Mouse (Mus musculus) neural tube, embryonic 14.5 days (tissue): ENCODE measurements around the gene Pts. TPM values are rescaled to one million over a fixed set of nuclear protein-coding genes. Genes with fewer than 3 reads are reported as not detected.

Experiments
- ATAC-seq: fragments of 200-750 bp; cut with Nextera tagmentation; 2 replicates; pipeline ENCODE4 v1.8.0; 2017; ENCODE audit warnings: low read depth, mild to moderate bottlenecking, moderate TSS enrichment, moderate library complexity
- H3K27ac ChIP-seq: fragments of 300-500 bp; sonication (generic); 2 replicates; pipeline ENCODE4 v1.5.1; 2014; ENCODE audit warnings: low read depth, mild to moderate bottlenecking, control low read depth, low read length, moderate library complexity, mixed read lengths
- H3K27me3 ChIP-seq: fragments of 300-500 bp; sonication (generic); 2 replicates; pipeline ENCODE4 v1.6.1; 2014; ENCODE audit warnings: low read length; ENCODE audit not compliant: control insufficient read depth, insufficient read depth
- H3K36me3 ChIP-seq: fragments of 300-500 bp; sonication (generic); 2 replicates; pipeline ENCODE4 v1.6.1; 2014; ENCODE audit warnings: low read length, mixed read lengths; ENCODE audit not compliant: control insufficient read depth, insufficient read depth
- H3K4me1 ChIP-seq: fragments of 300-500 bp; sonication (generic); 2 replicates; pipeline ENCODE4 v1.6.1; 2014; ENCODE audit warnings: low read length; ENCODE audit not compliant: control insufficient read depth, insufficient read depth
- H3K4me2 ChIP-seq: fragments of 300-500 bp; sonication (generic); 2 replicates; pipeline ENCODE4 v1.6.1; 2014; ENCODE audit warnings: mild to moderate bottlenecking, low read depth, low read length, control low read depth
- H3K4me3 ChIP-seq: fragments of 300-500 bp; sonication (generic); 2 replicates; pipeline ENCODE4 v1.5.1; 2014; ENCODE audit warnings: low read depth, low read length, control low read depth, mixed read lengths
- H3K9ac ChIP-seq: fragments of 300-500 bp; sonication (generic); replicated peaks from 2 replicates; pipeline ENCODE4 v1.6.1; 2014; ENCODE audit warnings: low read depth, mild to moderate bottlenecking, control low read depth, low read length, mixed read lengths
- H3K9me3 ChIP-seq: fragments of 300-500 bp; sonication (generic); 2 replicates; pipeline ENCODE4 v1.6.1; 2016; ENCODE audit warnings: low read length; ENCODE audit not compliant: control insufficient read depth
- WGBS: fragments of 180-500 bp; shearing (Covaris S2); extraction: QIAGEN DNeasy Blood & Tissue Kit; methylation state at CpG from one replicate; pipeline ENCODE4 v1.1.7; 2014; 5-methylcytosine and 5-hydroxymethylcytosine counted together
- polyA plus RNA-seq: library from polyadenylated mRNA; unstranded; fragments of >200 nt; fragmentation: Nextera tagmentation; extraction: Ambion mirVana; gene quantifications from 2 replicates; pipeline ENCODE4 v1.2.1, GENCODE M21; 2014

The Pts gene
- polyA plus RNA-seq, 1 experiment from 2014 or later = 126 TPM

- Histone ChIP-seq H3K27me3 (no peaks in the 10 kb centered on the region), H3K9ac (no peak overlapping the region), H3K4me2 (no peak overlapping the region), H3K27ac (no peak overlapping the region), H3K9me3 (no peaks in the 10 kb centered on the region), H3K36me3 (no peaks in the 10 kb centered on the region), H3K4me1 (no peaks in the 10 kb centered on the region), H3K4me3 (no peak overlapping the region)
- 86% methylated on average over 7 of the region's 7 CpGs for WGBS
- no peak for ATAC-seq
Observed at GRCm38 (mm10) chr9:50536603-50537135, 8.1 kb upstream of the Pts start.

- no peaks in the 10 kb centered on the region for H3K9me3 ChIP-seq
- WGBS = 84% methylated on average over 5 of the region's 5 CpGs
- no peak overlapping the region for H3K4me2 ChIP-seq
- ATAC-seq = no peak
- H3K36me3 ChIP-seq = no peaks in the 10 kb centered on the region
- no peak overlapping the region for H3K27ac ChIP-seq
- no peak overlapping the region for H3K9ac ChIP-seq
- H3K4me1 ChIP-seq = no peaks in the 10 kb centered on the region
- no peak overlapping the region for H3K4me3 ChIP-seq
- no peaks in the 10 kb centered on the region for H3K27me3 ChIP-seq
Observed at GRCm38 (mm10) chr9:50535930-50536329, 7.4 kb upstream of the Pts start.

DNA sequence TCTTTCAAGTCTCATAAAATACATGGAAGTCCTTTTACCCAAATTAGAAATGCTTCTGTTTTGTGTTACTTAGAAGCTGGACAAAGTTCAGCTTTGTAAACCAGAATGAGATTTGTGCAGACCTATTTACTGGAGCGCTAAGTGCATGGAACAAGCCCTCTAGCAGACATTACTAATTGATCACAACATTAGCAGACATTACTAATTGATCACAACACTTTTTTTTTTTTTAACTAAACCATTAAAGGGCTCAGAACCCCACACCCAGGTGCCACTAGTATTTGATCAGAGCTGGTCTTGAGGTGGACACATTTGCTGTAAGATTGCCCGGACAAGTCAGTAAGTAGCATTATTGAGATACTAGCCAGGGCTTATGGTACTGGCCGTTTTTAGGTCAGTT is 5.3 kb upstream of the Pts start:
- no peak overlapping the region for H3K27ac ChIP-seq
- H3K9me3 ChIP-seq = no peaks in the 10 kb centered on the region
- H3K9ac ChIP-seq = no peak overlapping the region
- H3K4me1 ChIP-seq = no peaks in the 10 kb centered on the region
- 81% methylated on average over 3 of the region's 3 CpGs for WGBS
- H3K36me3 ChIP-seq = no peaks in the 10 kb centered on the region
- H3K4me2 ChIP-seq = no peak overlapping the region
- no peak for ATAC-seq
- no peak overlapping the region for H3K4me3 ChIP-seq
- H3K27me3 ChIP-seq = no peaks in the 10 kb centered on the region

DNA sequence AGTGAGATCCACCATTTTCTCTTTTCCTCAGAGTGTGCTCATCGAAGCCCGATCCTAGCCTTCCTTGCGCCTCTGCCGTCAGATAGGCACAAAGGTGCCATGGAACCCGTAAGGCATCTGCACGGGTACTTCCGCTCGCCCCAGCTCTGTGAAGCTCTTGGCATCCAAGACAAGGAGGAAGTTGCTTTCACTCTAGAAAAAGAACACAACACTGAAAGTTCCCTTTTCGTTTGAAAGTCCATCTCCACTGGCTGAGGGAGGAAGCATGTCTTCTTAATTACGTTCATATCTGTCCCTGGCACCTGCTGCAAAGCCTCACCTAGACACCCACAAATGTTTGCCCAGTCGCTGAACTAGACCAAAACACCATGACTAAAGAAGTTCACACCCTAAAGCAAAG is 4.8 kb upstream of the Pts start:
- ATAC-seq = no peak
- WGBS = 84% methylated on average over 11 of the region's 11 CpGs
- no peak overlapping the region for H3K9ac ChIP-seq
- no peaks in the 10 kb centered on the region for H3K27me3 ChIP-seq
- no peak overlapping the region for H3K4me2 ChIP-seq
- H3K4me1 ChIP-seq = no peaks in the 10 kb centered on the region
- H3K36me3 ChIP-seq = no peaks in the 10 kb centered on the region
- no peak overlapping the region for H3K27ac ChIP-seq
- H3K4me3 ChIP-seq = no peak overlapping the region
- no peaks in the 10 kb centered on the region for H3K9me3 ChIP-seq

- 39% methylated on average over 2 of the region's 2 CpGs for WGBS
- H3K9ac ChIP-seq = no peak overlapping the region
- no peak for ATAC-seq
- no peak overlapping the region for H3K4me2 ChIP-seq
- no peaks in the 10 kb centered on the region for H3K9me3 ChIP-seq
- no peaks in the 10 kb centered on the region for H3K27me3 ChIP-seq
- no peaks in the 10 kb centered on the region for H3K36me3 ChIP-seq
- H3K27ac ChIP-seq = no peak overlapping the region
- no peak overlapping the region for H3K4me3 ChIP-seq
- H3K4me1 ChIP-seq = peaks cover 10% of the 10 kb centered on the region; the same call in 1 of the 2 replicates
Observed at GRCm38 (mm10) chr9:50530890-50531289, 2.4 kb upstream of the Pts start.

GRCm38 (mm10) chr9:50527860-50528259 is 664 bp downstream of the Pts start:
- Histone ChIP-seq H3K4me1 (peaks cover 10% of the 10 kb centered on the region; the same call in 1 of the 2 replicates), H3K27me3 (no peaks in the 10 kb centered on the region), H3K9ac (peak overlapping the region; percentile 78), H3K27ac (no peak overlapping the region), H3K4me2 (peak overlapping the region; percentile 64), H3K4me3 (peak overlapping the region; percentile 81), H3K36me3 (no peaks in the 10 kb centered on the region), H3K9me3 (no peaks in the 10 kb centered on the region)
- WGBS = 51% methylated on average over 7 of the region's 7 CpGs
- ATAC-seq = 0 out of 2 replicates have a peak, but pooled peaks have one; percentile 28

DNA sequence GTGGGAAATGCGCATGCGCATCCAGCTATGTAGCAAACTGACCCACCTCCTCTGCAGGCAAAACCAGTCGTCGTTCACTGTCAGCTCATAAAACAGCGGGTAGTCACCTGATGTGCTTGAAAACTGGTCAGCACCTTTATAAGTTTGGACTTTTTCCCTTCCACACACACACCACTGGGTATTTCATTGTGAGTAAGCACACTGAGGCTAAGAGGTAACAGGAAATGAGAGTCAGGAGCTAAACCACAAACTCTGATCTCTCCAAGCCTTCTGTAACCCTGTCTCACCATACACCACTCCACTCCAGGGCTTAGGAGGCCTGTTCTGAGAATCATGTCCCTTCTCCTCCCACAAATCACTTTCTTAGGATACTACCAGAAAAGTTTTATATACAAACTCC is 2.9 kb downstream of the Pts start:
- H3K27ac ChIP-seq = no peak overlapping the region
- no peak overlapping the region for H3K9ac ChIP-seq
- H3K4me3 ChIP-seq = no peak overlapping the region
- H3K27me3 ChIP-seq = no peaks in the 10 kb centered on the region
- no peaks in the 10 kb centered on the region for H3K36me3 ChIP-seq
- no peaks in the 10 kb centered on the region for H3K9me3 ChIP-seq
- peaks cover 10% of the 10 kb centered on the region; the same call in 1 of the 2 replicates for H3K4me1 ChIP-seq
- no peak overlapping the region for H3K4me2 ChIP-seq
- 71% methylated on average over 5 of the region's 5 CpGs for WGBS
- ATAC-seq = no peak

GRCm38 (mm10) chr9:50524936-50525335 is 3.6 kb downstream of the Pts start:
- Histone ChIP-seq H3K4me3 (no peak overlapping the region), H3K27ac (no peak overlapping the region), H3K36me3 (no peaks in the 10 kb centered on the region), H3K9me3 (no peaks in the 10 kb centered on the region), H3K4me1 (peaks cover 10% of the 10 kb centered on the region; the same call in 1 of the 2 replicates), H3K9ac (no peak overlapping the region), H3K27me3 (no peaks in the 10 kb centered on the region), H3K4me2 (no peak overlapping the region)
- 94% methylated on average over 5 of the region's 5 CpGs for WGBS
- ATAC-seq = no peak

DNA sequence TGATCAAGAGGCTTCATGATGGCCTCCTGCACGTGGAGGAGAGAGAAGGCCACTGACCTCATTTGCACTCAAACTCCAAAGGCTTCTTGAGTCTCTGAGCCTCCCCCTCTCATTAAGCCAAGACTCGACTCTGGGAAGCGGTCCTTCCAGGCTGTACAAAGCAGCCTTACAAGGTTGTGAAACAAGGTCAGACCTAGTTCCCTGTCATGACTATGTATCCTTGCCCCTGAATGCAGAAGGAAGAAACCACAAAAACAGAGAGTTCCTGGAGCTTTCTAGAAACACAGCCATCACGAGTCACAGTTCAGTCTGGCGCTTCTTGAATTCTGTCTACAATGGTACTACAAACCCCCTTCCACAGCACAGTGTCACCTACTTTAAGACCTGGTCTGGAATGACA is 6.0 kb downstream of the Pts start:
- Histone ChIP-seq H3K27me3 (no peaks in the 10 kb centered on the region), H3K9ac (no peak overlapping the region), H3K9me3 (no peaks in the 10 kb centered on the region), H3K4me1 (peaks cover 5% of the 10 kb centered on the region; the same call in 1 of the 2 replicates), H3K27ac (no peak overlapping the region), H3K4me2 (no peak overlapping the region), H3K4me3 (no peak overlapping the region), H3K36me3 (no peaks in the 10 kb centered on the region)
- no peak for ATAC-seq
- WGBS = 87% methylated on average over 5 of the region's 5 CpGs
